Mouse (Mus musculus) ES-E14 (cell line): ENCODE measurements around the gene Olfr521. TPM values are rescaled to one million over a fixed set of nuclear protein-coding genes. Genes with fewer than 3 reads are reported as not detected.
A peak's percentile ranks its signal among the peaks of the same experiment; 100 is the strongest.
"Not testable (repeated sequence)": the region's sequence is repeated elsewhere in the genome, so short reads cannot be mapped to it uniquely, and the experiment has no call there.

Experiments used
- DNase-seq: peaks from one replicate; pipeline ENCODE4 v3.0.0-alpha.2; 2013; ENCODE audit warnings: low read depth, low spot score
- H3K27ac ChIP-seq: 2 replicates; pipeline ENCODE4 v1.5.1; 2012; ENCODE audit warnings: low read depth, mild to moderate bottlenecking, low read length, moderate library complexity, mixed read lengths; ENCODE audit not compliant: poor library complexity, insufficient read depth, severe bottlenecking
- H3K36me3 ChIP-seq: 2 replicates; pipeline ENCODE4 v1.6.1; 2012; ENCODE audit warnings: mild to moderate bottlenecking, low read length, moderate library complexity, mixed read lengths; ENCODE audit not compliant: control insufficient read depth, poor library complexity, insufficient read depth, severe bottlenecking
- H3K4me1 ChIP-seq, 2 experiments: fragments of 150-350 bp in 1 of 2; sonication (generic) in 1 of 2; 2 replicates each; pipeline ENCODE4 v1.6.1; 2012; ENCODE audit warnings: low read length in 2 of 2, mild to moderate bottlenecking in 1 of 2, mixed read lengths in 1 of 2; ENCODE audit not compliant: control insufficient read depth in 2 of 2, insufficient read depth in 2 of 2, poor library complexity in 1 of 2
- H3K4me3 ChIP-seq, 2 experiments: fragments of 150-350 bp in 1 of 2; sonication (generic) in 1 of 2; 2 replicates each; pipeline ENCODE4 v1.5.1; 2012; ENCODE audit warnings: low read length in 2 of 2, low read depth in 1 of 2, mild to moderate bottlenecking in 1 of 2, mixed read lengths in 1 of 2; ENCODE audit not compliant: insufficient read depth in 1 of 2, poor library complexity in 1 of 2, severe bottlenecking in 1 of 2
- H3K9ac ChIP-seq: 2 replicates; pipeline ENCODE4 v1.6.1; 2012; ENCODE audit warnings: low read depth, mild to moderate bottlenecking, low read length, mixed read lengths; ENCODE audit not compliant: poor library complexity, insufficient read depth, severe bottlenecking
- H3K9me3 ChIP-seq: fragments of 150-350 bp; sonication (generic); 2 replicates; pipeline ENCODE4 v1.6.1; 2012; ENCODE audit warnings: low read depth, mild to moderate bottlenecking, low read length; ENCODE audit not compliant: control insufficient read depth, insufficient read depth
- CHD2 ChIP-seq: IDR thresholded peaks from 2 replicates; pipeline ENCODE4 v1.6.1; 2014; ENCODE audit warnings: mild to moderate bottlenecking, low read depth, low read length, inconsistent platforms
- HCFC1 ChIP-seq: IDR thresholded peaks from 2 replicates; pipeline ENCODE4 v1.6.1; 2012; ENCODE audit warnings: low read length, inconsistent platforms, borderline replicate concordance; ENCODE audit not compliant: insufficient read depth
- MAFK ChIP-seq: IDR thresholded peaks from 2 replicates; pipeline ENCODE4 v1.6.1; 2014; ENCODE audit warnings: mild to moderate bottlenecking, low read depth, low read length, inconsistent platforms; ENCODE audit not compliant: insufficient read depth
- ZC3H11A ChIP-seq: IDR thresholded peaks from 2 replicates; pipeline ENCODE4 v1.6.1; 2012; ENCODE audit warnings: low read depth, mild to moderate bottlenecking, inconsistent platforms, low read length, borderline replicate concordance
- ZNF384 ChIP-seq: IDR thresholded peaks from 2 replicates; pipeline ENCODE4 v1.6.1; 2012; ENCODE audit warnings: low read depth, low read length, inconsistent platforms
- in situ Hi-C, 2 experiments: fragments of 600-800 bp; cut with MboI; formaldehyde crosslinking; loops; one replicate each; pipeline ENCODE4 v1.15.1; 2025; ENCODE audit warnings: low sequenced_read_pairs in 2 of 2, inconsistent platforms in 1 of 2; ENCODE audit not compliant: unreplicated experiment in 2 of 2
- total RNA-seq: library from RNA; depleted of rRNA; stranded (reverse); fragments of 300-350 nt; gene quantifications from 2 replicates; pipeline ENCODE4 v1.2.3, GENCODE M21; 2012; rRNA removed

Gene Olfr521
- total RNA-seq, 1 experiment = not detected

DNA sequence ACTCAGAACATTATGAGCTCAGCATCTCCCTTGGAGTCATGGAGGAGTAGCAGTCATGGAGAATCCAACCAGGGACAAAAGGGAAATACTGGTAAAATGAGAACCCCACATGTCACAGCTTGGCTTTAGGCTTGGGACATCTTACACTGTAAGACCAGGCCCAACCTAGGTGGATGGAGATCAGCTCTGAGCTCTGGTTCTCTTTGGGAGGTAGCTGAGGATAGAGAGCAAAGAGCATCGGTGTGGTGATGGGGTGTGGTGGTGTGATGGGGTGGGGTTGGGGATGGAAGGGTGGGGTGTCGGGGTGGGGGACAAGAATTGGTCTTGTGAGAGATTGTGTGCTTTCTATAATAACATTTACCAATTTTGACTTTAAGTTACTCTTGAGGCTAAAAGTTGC is 47.5 kb downstream of the Olfr521 start:
- no peak overlapping the region for H3K9ac ChIP-seq
- no peak overlapping the region for H3K4me3 ChIP-seq
- no peaks in the 10 kb centered on the region for H3K9me3 ChIP-seq
- H3K36me3 ChIP-seq = no peaks in the 10 kb centered on the region
- in situ Hi-C loops = no loop called here
- H3K4me1 ChIP-seq = no peaks in the 10 kb centered on the region
- no peak overlapping the region for H3K27ac ChIP-seq
- DNase-seq = no peak
- TF ChIP-seq ZC3H11A = no peak

DNA sequence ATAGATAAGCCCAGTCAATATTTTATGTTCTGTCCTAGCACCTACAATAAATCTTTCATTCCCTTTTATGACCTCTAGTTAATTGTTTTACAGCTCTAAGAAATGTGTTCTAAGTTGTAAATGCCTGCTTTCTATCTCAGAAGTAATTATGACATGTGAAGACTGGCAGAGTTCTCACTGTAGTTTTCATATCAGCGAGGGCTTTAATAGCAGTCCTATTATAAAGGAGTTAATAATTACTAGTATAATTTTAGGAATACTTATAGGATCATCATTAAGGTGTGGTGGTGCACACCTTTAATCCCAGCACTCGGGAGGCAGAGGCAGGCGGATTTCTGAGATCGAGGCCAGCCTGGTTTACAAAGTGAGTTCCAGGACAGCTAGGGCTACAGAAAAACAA is 48.4 kb downstream of the Olfr521 start:
- in situ Hi-C loops = no loop called here
- H3K9me3 ChIP-seq = no peaks in the 10 kb centered on the region
- TF ChIP-seq ZC3H11A (no peak), ZNF384 (no peak), CHD2 (no peak), HCFC1 (no peak), MAFK (no peak)
- no peak for DNase-seq
- H3K4me3 ChIP-seq = no peak overlapping the region
- H3K36me3 ChIP-seq = no peaks in the 10 kb centered on the region
- H3K27ac ChIP-seq = no peak overlapping the region
- no peaks in the 10 kb centered on the region for H3K4me1 ChIP-seq
- no peak overlapping the region for H3K9ac ChIP-seq

DNA sequence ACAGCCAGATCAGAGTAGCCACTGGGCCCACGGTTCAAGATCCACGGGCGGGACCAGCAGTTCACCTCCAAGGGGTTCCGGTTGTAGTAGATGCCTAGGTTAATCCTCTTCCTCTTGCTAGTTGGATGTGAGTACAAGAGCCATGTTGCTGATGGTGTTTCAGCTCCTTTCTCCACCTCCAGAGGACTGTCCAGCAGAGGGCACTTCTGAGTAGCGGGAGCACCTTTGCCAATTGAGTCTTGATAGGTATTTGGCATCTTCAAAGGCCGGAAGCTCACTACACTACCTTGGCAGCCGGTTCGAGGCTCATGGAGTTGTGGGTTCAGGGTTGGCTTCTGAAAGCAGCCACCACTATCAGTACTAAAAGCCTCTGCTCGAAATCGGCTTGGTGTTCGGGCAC is 50.1 kb downstream of the Olfr521 start:
- no peak overlapping the region for H3K4me3 ChIP-seq
- no peak overlapping the region for H3K27ac ChIP-seq
- no peaks in the 10 kb centered on the region for H3K9me3 ChIP-seq
- TF ChIP-seq HCFC1 (no peak), CHD2 (no peak), ZC3H11A (no peak), ZNF384 (no peak), MAFK (no peak)
- H3K9ac ChIP-seq = no peak overlapping the region
- H3K36me3 ChIP-seq = no peaks in the 10 kb centered on the region
- in situ Hi-C loops = no loop called here
- peak; percentile 20 for DNase-seq
- H3K4me1 ChIP-seq = no peaks in the 10 kb centered on the region

DNA sequence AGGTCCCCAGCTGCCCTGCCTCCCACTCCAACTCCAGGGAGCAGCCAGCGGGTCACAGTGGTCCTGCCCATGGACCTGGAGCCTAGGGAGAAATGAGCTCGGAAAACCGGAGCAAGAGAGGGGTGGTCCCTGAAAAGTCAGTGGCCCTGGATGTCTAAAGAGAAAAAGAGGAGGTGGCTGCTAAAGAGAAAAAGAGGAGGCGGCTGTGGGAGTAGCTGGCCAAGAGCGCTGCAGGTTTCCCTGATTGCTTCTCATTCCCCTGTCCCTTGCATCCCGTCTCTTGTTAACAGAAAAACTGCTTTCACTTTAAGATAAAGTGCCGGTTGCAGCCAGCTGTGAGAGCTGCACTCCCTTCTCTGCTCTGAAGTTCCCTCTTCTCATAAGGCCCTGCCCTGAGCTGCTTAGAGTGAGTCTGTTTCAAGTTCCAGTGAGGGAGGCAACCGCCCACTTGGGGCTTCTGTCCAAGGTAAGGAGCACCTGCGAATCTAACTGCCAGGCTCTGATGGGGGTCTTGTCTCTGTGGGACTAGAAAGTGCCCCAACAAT is 54.9 kb downstream of the Olfr521 start:
- H3K36me3 ChIP-seq, H3K27ac ChIP-seq, H3K4me1 ChIP-seq, H3K4me3 ChIP-seq, DNase-seq, in situ Hi-C loops, H3K9me3 ChIP-seq, H3K9ac ChIP-seq: not testable (repeated sequence)

Other genes with a start within 250 kb of the Olfr521 start
- 10.7 and 15.3 TPM in 2 replicates for gene Arrb1, start 228.0 kb upstream of the Olfr521 start, total RNA-seq
- gene Tpbgl, start 136.4 kb upstream of the Olfr521 start, total RNA-seq = 0.11 and 0.27 TPM in 2 replicates
- 0.21 and 0.45 TPM in 2 replicates for gene Slco2b1, start 52.2 kb upstream of the Olfr521 start, total RNA-seq
- not detected in 2 replicates for gene Olfr520, start 33.2 kb upstream of the Olfr521 start, total RNA-seq
- 2.2 and 2.4 TPM in 2 replicates for gene Neu3, start 64.9 kb downstream of the Olfr521 start, total RNA-seq
- 0.40 and 0.74 TPM in 2 replicates for gene Xrra1, start 95.6 kb downstream of the Olfr521 start, total RNA-seq
- gene Spcs2, start 100.0 kb downstream of the Olfr521 start, total RNA-seq = 247 and 260 TPM in 2 replicates
- 19.2 and 26.4 TPM in 2 replicates for gene Rnf169, start 216.9 kb downstream of the Olfr521 start, total RNA-seq
- 0.36 TPM in 1 of 2 replicates, not detected in the other for gene Chrdl2, start 242.7 kb downstream of the Olfr521 start, total RNA-seq